Mouse (Mus musculus): ENCODE data around the gene Sfpq. TPM values are rescaled to one million over a fixed set of nuclear protein-coding genes. Genes with fewer than 3 reads are reported as not detected.

Sfpq gene
- polyA plus RNA-seq, 1 experiment: 44.1 TPM

DNA sequence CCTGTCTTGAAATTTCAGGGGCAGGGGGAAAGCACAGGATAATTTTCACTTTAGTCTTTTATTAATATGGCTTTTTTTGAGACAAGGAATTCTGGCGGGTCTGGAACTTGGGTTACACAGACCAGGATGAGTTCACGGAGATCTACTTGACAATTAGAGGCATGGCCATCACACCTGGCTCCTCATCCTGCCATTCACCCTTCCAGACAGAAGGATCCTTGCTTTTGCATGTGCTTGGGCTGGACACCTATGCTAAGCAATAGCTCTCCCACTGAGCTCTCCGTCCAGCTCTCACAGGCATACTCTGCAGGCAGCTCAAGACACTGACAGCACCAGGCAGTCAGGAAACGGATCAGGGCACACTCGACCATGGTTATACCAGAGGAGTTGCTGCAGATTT, 31.9 kb downstream of the Sfpq start:
- Histone ChIP-seq H3K4me3 (replicated peaks; ENCODE audit: extremely low read depth, low read depth, low read length) (no peak overlapping the region), H3K4me1 (ENCODE audit: control insufficient read depth, insufficient read depth, low read length) (no peaks in the 10 kb centered on the region; the same call in 1 of the 2 replicates)
- no peak for DNase-seq
- 96% methylated on average over 5 of the region's 5 CpGs for WGBS
- TF ChIP-seq CTCF (IDR thresholded peaks at IDR 0.05; ENCODE audit: insufficient read depth, low read length): no peak
- no peak for TF ChIP-seq POLR2A (IDR thresholded peaks at IDR 0.05; ENCODE audit: borderline replicate concordance, extremely low read depth, low read depth, low read length)

DNA sequence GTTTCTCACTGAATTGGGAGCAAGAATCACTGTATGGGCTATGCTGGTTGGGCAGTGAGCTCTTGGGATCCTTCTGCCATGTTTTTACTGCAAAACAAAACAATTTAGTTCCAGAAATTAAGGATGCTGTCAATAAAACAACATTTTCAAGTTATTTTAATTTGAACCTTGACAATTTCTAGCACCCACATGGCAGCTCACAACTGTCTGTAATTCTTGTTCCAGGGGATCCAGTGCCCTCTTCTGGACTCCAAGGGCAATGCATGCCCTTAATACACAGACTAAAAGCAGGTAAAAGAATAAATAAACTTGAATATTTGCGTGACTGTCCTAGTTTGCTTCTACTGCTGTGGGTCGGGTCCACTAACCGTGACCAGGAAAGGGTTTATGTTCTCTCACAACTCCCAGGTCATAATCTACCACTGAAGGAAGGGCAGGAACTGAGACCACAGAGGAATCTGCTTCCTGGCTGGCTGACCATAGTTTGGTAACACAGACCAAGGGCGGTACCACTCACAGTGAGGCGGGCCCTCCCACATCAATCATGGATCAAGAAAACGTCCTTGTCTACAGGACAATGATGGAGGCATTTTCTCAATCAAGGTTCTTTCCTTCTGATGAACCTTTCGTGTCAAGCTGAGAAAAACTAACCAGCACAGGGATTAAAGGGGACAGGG, 33.5 kb downstream of the Sfpq start:
- no peak for DNase-seq
- TF ChIP-seq CTCF (IDR thresholded peaks at IDR 0.05; ENCODE audit: insufficient read depth, low read length) (no peak), POLR2A (IDR thresholded peaks at IDR 0.05; ENCODE audit: borderline replicate concordance, extremely low read depth, low read depth, low read length) (no peak)
- Histone ChIP-seq H3K4me1 (ENCODE audit: control insufficient read depth, insufficient read depth, low read length) (no peaks in the 10 kb centered on the region; the same call in 1 of the 2 replicates), H3K4me3 (replicated peaks; ENCODE audit: extremely low read depth, low read depth, low read length) (no peak overlapping the region)
- 73% methylated on average over 7 of the region's 7 CpGs for WGBS

DNA sequence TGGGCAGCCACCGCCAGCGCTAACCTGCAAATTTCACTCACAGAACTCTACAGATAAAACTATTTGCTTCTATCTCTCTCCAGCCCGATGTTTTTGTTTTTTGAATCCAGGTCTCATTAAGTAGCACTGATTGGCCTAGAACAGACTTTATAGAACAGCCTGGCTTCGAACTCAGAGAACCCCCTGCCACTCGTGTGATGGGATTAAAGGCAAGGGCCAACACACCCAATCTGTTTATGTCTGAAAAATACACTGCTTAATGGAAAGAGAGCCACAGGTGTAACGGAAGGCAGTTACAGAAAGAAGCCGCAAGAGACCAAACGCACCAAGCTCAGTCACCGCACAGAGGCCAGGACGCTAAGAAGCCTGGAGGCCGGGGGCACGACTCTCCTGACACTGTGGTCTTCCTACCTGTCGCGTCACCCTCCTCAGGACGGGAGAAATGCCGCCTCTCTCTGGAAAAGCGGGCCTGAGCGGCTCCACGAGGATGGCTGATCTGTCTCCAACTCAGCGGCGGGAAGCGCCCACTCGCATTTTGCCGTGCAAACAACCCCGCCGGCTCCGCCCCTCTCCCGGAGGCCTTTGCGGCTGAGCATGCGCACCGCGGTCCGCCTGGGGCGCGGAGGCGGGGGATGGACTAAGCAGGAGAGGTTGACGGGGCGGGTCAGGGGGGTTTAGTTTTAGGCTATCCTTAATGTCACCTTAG, 39.6 kb downstream of the Sfpq start, which contains the start of gene Zmym1:
Zmym1 (minus strand) TSS at position 568 of the 706 bp plus-strand sequence.
- TF ChIP-seq POLR2A (IDR thresholded peaks at IDR 0.05; ENCODE audit: borderline replicate concordance, extremely low read depth, low read depth, low read length) (peak; percentile 57; the same call in 1 of the 2 replicates), CTCF (IDR thresholded peaks at IDR 0.05; ENCODE audit: insufficient read depth, low read length) (no peak)
- peak; percentile 85 for DNase-seq
- Histone ChIP-seq H3K4me1 (ENCODE audit: control insufficient read depth, insufficient read depth, low read length) (no peaks in the 10 kb centered on the region), H3K4me3 (replicated peaks; ENCODE audit: extremely low read depth, low read depth, low read length) (peak within 1 kb of the TSS; percentile 94)
- under 1% methylated on average over 38 of the region's 38 CpGs for WGBS

DNA sequence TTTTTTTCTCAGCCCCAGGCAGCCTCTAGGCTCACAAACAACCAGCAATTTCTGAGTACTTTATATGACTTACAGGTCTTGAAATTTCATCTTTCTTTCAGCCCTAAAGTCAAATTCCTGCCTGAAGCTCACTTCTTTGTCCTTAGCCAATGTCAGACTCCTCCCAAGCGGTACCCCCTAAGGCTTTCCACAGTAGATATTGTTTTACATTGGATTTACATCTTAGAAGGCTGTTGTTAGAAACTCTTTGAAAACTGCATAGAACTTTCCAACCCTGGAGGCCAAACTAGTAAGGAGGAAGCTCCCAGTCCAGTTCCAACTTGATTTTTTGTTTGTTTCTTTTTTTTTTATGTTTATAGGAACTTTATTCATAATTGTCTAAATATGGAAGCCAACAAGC, 42.9 kb downstream of the Sfpq start:
- 61% methylated on average over 1 of the region's 1 CpGs for WGBS
- TF ChIP-seq CTCF (IDR thresholded peaks at IDR 0.05; ENCODE audit: insufficient read depth, low read length) (no peak), POLR2A (IDR thresholded peaks at IDR 0.05; ENCODE audit: borderline replicate concordance, extremely low read depth, low read depth, low read length) (no peak)
- H3K4me3 ChIP-seq (replicated peaks; ENCODE audit: extremely low read depth, low read depth, low read length): no peak overlapping the region
- DNase-seq: no peak
- no peaks in the 10 kb centered on the region for H3K4me1 ChIP-seq (ENCODE audit: control insufficient read depth, insufficient read depth, low read length)

DNA sequence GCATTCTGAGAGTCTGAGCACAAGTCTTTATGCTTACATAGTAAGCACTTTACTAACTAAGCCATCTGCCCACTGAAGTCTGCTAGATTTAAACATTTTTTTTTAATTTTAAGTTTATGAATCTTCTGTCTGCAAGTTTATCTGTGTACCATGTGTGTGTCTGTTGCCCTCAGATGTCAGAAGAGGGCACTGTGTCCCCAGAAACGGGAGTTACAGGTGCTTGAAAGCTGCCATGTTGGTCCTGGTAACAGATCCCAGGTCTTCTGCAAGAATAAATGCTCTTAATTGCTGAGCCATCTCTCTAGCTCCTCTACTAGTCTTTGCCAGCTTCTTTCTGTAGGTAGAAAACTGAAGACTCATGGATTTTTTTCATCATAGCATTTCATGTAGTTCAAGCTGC, 53.8 kb downstream of the Sfpq start:
- no peak overlapping the region for H3K4me3 ChIP-seq (replicated peaks; ENCODE audit: extremely low read depth, low read depth, low read length)
- DNase-seq: no peak
- H3K4me1 ChIP-seq (ENCODE audit: control insufficient read depth, insufficient read depth, low read length): peaks cover 2% of the 10 kb centered on the region; the same call in 1 of the 2 replicates
- no peak for TF ChIP-seq POLR2A (IDR thresholded peaks at IDR 0.05; ENCODE audit: borderline replicate concordance, extremely low read depth, low read depth, low read length)
- TF ChIP-seq CTCF (IDR thresholded peaks at IDR 0.05; ENCODE audit: insufficient read depth, low read length): no peak
- 52% methylated on average over 1 of the region's 1 CpGs for WGBS

DNA sequence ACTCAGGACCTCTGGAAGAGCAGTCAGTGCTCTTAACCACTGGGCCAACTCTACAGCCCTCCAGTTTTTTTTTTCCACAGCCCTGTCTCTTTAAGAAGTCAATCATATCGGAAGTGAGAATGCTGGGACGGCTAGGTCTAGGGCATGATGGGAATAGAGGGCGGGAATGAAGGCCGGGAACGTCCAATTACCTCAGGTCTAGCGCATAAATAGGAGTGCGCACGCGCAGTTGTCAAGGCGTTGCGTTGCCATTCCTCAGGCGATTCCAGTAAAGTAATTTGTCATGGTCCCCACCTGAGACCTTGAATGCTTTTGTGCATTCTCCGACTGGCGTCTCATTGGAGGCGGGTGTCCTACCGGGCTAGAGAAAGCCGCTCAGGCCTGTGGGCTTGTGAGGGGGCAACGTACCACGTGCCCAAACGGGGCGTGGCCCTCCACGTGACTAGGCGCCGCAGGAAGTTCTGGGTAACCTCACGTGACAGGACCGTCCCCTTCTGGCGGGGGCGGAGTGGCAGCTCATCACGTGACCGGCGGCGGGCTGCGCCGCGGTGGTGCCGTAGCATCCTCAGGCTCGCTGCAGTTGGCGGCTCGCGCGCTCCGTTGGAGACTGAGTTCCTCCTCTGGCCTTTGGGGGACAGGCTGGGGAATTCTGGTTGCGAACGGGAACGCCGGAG, 55.9 kb downstream of the Sfpq start, which contains the start of gene Zmym6:
Zmym6 (plus strand) TSS at position 509 of the 674 bp plus-strand sequence.
- peak; percentile 94 for DNase-seq
- peak within 1 kb of the TSS; percentile 86 for H3K4me3 ChIP-seq (replicated peaks; ENCODE audit: extremely low read depth, low read depth, low read length)
- H3K4me1 ChIP-seq (ENCODE audit: control insufficient read depth, insufficient read depth, low read length): peaks cover 2% of the 10 kb centered on the region; the same call in 1 of the 2 replicates
- TF ChIP-seq CTCF (IDR thresholded peaks at IDR 0.05; ENCODE audit: insufficient read depth, low read length): no peak
- peak; percentile 89; the same call in 1 of the 2 replicates for TF ChIP-seq POLR2A (IDR thresholded peaks at IDR 0.05; ENCODE audit: borderline replicate concordance, extremely low read depth, low read depth, low read length)
- under 1% methylated on average over 46 of the region's 46 CpGs for WGBS

DNA sequence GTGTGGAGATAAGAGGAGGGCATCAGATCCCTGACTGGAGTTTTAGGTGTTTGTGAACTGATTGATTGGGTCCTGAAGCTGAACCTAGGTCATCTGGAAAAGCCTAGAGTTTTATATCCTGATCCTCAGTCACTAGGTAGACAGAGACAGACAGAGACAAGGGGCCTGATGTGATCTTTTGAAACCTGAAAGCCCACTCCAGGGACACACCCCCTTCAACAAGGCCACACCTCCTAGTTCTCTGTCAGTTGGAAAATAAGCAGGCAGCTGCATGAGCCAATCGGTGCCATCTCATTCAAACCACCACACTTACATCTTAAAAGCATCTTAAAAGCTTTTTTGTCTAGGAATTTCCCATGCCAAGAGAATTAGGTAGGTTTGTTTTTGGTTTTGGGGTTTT, 59.7 kb downstream of the Sfpq start:
- Histone ChIP-seq H3K4me3 (replicated peaks; ENCODE audit: extremely low read depth, low read depth, low read length) (no peak overlapping the region), H3K4me1 (ENCODE audit: control insufficient read depth, insufficient read depth, low read length) (peaks cover 2% of the 10 kb centered on the region; the same call in 1 of the 2 replicates)
- 46% methylated on average over 1 of the region's 1 CpGs for WGBS
- no peak for DNase-seq
- TF ChIP-seq CTCF (IDR thresholded peaks at IDR 0.05; ENCODE audit: insufficient read depth, low read length): no peak
- TF ChIP-seq POLR2A (IDR thresholded peaks at IDR 0.05; ENCODE audit: borderline replicate concordance, extremely low read depth, low read depth, low read length): no peak

DNA sequence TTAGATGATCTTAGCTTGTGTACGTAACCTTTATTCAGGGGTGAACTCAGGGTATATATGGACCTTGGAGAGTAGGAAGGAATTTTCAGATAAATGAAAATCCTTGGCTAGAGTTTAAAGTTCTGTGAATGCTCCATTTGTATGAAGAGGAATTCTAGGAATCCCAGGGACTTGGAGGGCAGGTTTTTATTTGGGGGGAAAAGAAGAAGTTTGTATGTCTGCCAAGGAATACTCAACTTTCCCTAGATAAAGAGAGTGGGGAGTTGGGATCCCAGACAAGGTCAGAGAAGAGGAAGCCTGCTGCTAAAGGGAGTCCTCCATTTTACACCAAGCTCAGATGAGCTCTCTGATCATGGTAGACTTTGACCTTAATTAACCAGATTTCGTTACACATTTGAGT, 62.0 kb downstream of the Sfpq start:
- H3K4me3 ChIP-seq (replicated peaks; ENCODE audit: extremely low read depth, low read depth, low read length): no peak overlapping the region
- TF ChIP-seq CTCF (IDR thresholded peaks at IDR 0.05; ENCODE audit: insufficient read depth, low read length) (no peak), POLR2A (IDR thresholded peaks at IDR 0.05; ENCODE audit: borderline replicate concordance, extremely low read depth, low read depth, low read length) (no peak)
- no peaks in the 10 kb centered on the region; the same call in 1 of the 2 replicates for H3K4me1 ChIP-seq (ENCODE audit: control insufficient read depth, insufficient read depth, low read length)
- DNase-seq: no peak
- 83% methylated on average over 2 of the region's 2 CpGs for WGBS

DNA sequence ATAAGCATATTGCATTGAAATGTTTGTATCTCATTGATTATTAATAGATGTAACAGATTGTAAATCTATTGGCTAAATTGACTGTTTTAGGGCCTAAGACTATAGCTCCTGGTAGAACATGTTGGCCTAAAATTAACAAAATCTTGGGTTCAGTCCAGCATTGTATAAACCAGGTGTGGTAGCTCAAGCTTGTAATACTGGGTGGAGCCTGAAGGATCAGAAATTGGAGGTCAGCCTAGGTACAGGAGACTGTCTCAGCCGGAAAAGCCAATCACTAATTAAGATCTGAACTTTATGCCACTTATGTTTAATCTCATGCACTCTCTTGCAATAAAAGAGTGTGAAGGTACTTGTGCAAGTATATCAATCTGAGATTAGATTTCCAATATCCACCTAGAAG, 64.6 kb downstream of the Sfpq start:
- Histone ChIP-seq H3K4me3 (replicated peaks; ENCODE audit: extremely low read depth, low read depth, low read length) (no peak overlapping the region), H3K4me1 (ENCODE audit: control insufficient read depth, insufficient read depth, low read length) (no peaks in the 10 kb centered on the region)
- 78% methylated on average over 1 of the region's 1 CpGs for WGBS
- no peak for DNase-seq
- TF ChIP-seq POLR2A (IDR thresholded peaks at IDR 0.05; ENCODE audit: borderline replicate concordance, extremely low read depth, low read depth, low read length): no peak
- no peak for TF ChIP-seq CTCF (IDR thresholded peaks at IDR 0.05; ENCODE audit: insufficient read depth, low read length)

Other genes with a start within 250 kb of the Sfpq start
- gene Zmym4, start 53.2 kb upstream of the Sfpq start, polyA plus RNA-seq (2012; rRNA removed): 3.8 and 5.5 TPM in 2 replicates
- gene Zmym1, start 39.8 kb downstream of the Sfpq start, polyA plus RNA-seq (2012; rRNA removed): 1.2 and 1.3 TPM in 2 replicates
- 3.6 and 6.1 TPM in 2 replicates for gene Zmym6, start 56.1 kb downstream of the Sfpq start, polyA plus RNA-seq (2012; rRNA removed)
- 12.4 and 16.9 TPM in 2 replicates for gene Tmem35b, start 102.4 kb downstream of the Sfpq start, polyA plus RNA-seq (2012; rRNA removed)
- gene Dlgap3, start 147.9 kb downstream of the Sfpq start, polyA plus RNA-seq (2012; rRNA removed): 0.25 and 0.54 TPM in 2 replicates
- gene Smim12, start 222.5 kb downstream of the Sfpq start, polyA plus RNA-seq (2012; rRNA removed): 37.4 and 40.0 TPM in 2 replicates

All from lung, adult 2 months (tissue).